Mouse (Mus musculus): ENCODE results near the gene Tcf20. TPM values are rescaled to one million over a fixed set of nuclear protein-coding genes. Genes with fewer than 3 reads are reported as not detected.

Gene Tcf20
- total and polyA plus RNA-seq, 3 experiments, result 34.7 to 92.0 (median 91.8) TPM

DNA sequence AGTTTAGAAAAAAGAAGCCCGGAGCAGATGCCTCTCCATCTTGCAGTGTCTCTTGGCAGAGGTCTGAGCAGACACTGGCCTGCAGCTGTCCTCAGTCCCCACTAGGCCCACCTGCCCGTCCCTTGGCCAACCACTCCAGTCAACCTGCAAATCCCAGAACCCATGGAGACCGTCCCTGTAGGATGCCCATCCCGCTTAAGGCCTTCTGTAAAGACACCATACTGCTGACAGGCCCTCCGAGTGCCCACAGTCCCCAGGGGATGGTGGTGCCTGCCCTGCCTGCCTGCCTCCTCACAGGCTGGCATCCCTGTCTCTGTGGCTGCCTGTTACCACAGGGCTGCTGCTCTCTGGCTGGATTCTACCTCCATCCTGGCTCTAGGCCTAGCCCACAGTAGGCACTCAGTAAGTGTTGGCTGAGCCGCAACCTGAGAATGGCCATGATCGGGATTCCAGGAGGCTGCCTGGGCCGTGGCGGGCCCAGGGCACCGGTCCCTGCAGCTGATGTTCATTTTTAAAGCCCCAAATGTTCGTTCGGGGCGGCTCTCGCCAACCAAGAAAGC, 23.3 kb downstream of the Tcf20 start:
- Histone ChIP-seq H3K36me3 (ENCODE audit: control insufficient read depth in 1 of 2, insufficient read depth in 2 of 2, low read length in 2 of 2) (no peaks in the 10 kb centered on the region), H3K27me3 (ENCODE audit: control insufficient read depth in 1 of 2, insufficient read depth in 2 of 2, low read length in 2 of 2) (no peaks in the 10 kb centered on the region), H3K4me1 (ENCODE audit: control insufficient read depth in 1 of 2, insufficient read depth in 2 of 2, low read length in 2 of 2) (no peaks in the 10 kb centered on the region), H3K4me3 (ENCODE audit: control insufficient read depth in 1 of 2, insufficient read depth in 1 of 2, low read depth in 2 of 2, low read length in 2 of 2) (no peak overlapping the region), H3K9ac (ENCODE audit: control insufficient read depth, low read depth, low read length, poor library complexity, severe bottlenecking) (no peak overlapping the region), H3K9me3 (replicated peaks; ENCODE audit: insufficient read depth, low read length) (no peaks in the 10 kb centered on the region), H3K79me2 (ENCODE audit: control insufficient read depth, insufficient read depth, low read length, poor library complexity) (no peaks in the 10 kb centered on the region), H3K27ac (ENCODE audit: control insufficient read depth, low read depth, low read length) (no peak overlapping the region)
- TF ChIP-seq CTCF (IDR thresholded peaks at IDR 0.05 in 2 of 3, conservative IDR thresholded peaks at IDR 0.05 in 1 of 3; ENCODE audit: control insufficient read depth in 1 of 3, insufficient read depth in 1 of 3, low read depth in 2 of 3, low read length in 3 of 3, poor library complexity in 1 of 3, severe bottlenecking in 1 of 3), result no peak
- TF ChIP-seq ELF1 (IDR thresholded peaks at IDR 0.05; ENCODE audit: low read depth, low read length), result no peak
- TF ChIP-seq TAL1 (IDR thresholded peaks at IDR 0.05; ENCODE audit: low read length), result no peak
- no peak for TF ChIP-seq BHLHE40 (IDR thresholded peaks at IDR 0.05; ENCODE audit: borderline replicate concordance, low read depth, low read length)
- no peak for TF ChIP-seq CHD1 (IDR thresholded peaks at IDR 0.05; ENCODE audit: low read depth, low read length)
- TF ChIP-seq GABPA (IDR thresholded peaks at IDR 0.05; ENCODE audit: low read depth, low read length), result no peak
- no peak for TF ChIP-seq KAT2A (conservative IDR thresholded peaks at IDR 0.05; ENCODE audit: low read depth, low read length)
- TF ChIP-seq GATA1 (IDR thresholded peaks at IDR 0.05; ENCODE audit: low read depth, low read length), result no peak
- TF ChIP-seq RAD21 (IDR thresholded peaks at IDR 0.05; ENCODE audit: low read depth, low read length), result no peak
- no peak for TF ChIP-seq E2F4 (IDR thresholded peaks at IDR 0.05; ENCODE audit: borderline replicate concordance, low read depth, low read length)
- TF ChIP-seq USF1 (IDR thresholded peaks at IDR 0.05; ENCODE audit: low read depth, low read length), result no peak
- no peak for TF ChIP-seq ZMIZ1 (IDR thresholded peaks at IDR 0.05; ENCODE audit: low read depth, low read length)
- TF ChIP-seq ZKSCAN1 (IDR thresholded peaks at IDR 0.05; ENCODE audit: low read depth, low read length), result no peak
- TF ChIP-seq TBP (IDR thresholded peaks at IDR 0.05; ENCODE audit: low read depth, low read length), result no peak
- no peak for DNase-seq (ENCODE audit: low read depth, low spot score)

DNA sequence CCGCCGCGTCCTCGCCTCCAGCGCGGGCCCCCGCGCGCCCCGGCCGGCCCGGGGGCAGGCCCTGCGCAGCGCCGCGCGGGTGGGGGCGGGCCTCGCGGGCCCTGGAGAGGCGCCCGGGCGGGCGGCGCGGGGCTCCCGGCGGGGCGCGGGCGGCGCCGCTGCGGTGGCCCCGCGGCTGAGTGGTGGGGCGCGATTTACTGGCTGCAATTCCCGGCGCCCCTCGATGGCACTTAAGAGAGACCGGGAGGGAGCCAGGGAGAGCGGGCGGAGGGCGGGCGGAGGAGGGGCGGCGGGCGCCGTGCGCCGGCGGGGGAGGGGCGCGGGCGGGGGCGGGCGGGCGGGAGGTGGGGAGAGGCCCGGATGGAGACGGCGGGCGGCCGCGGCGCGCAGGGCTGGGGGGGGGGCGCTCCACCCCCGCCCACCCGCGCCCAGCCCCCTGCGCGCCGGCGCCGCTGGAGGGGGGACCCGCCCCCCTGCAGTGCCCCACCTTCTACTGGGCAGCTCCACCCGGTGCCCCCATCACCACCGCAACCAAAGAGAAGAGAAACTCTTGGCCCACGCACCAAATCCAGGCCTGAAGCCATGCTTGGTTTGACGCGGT, 24.0 kb downstream of the Tcf20 start:
- no peaks in the 10 kb centered on the region for H3K9me3 ChIP-seq (replicated peaks; ENCODE audit: insufficient read depth, low read length)
- no peak overlapping the region for H3K9ac ChIP-seq (ENCODE audit: control insufficient read depth, low read depth, low read length, poor library complexity, severe bottlenecking)
- DNase-seq (ENCODE audit: low read depth, low spot score), result no peak
- no peaks in the 10 kb centered on the region for H3K4me1 ChIP-seq (ENCODE audit: control insufficient read depth in 1 of 2, insufficient read depth in 2 of 2, low read length in 2 of 2)
- no peaks in the 10 kb centered on the region; a peak in 1 of 4 replicates for H3K27me3 ChIP-seq (ENCODE audit: control insufficient read depth in 1 of 2, insufficient read depth in 2 of 2, low read length in 2 of 2)
- H3K4me3 ChIP-seq (ENCODE audit: control insufficient read depth in 1 of 2, insufficient read depth in 1 of 2, low read depth in 2 of 2, low read length in 2 of 2), result no peak overlapping the region
- H3K79me2 ChIP-seq (ENCODE audit: control insufficient read depth, insufficient read depth, low read length, poor library complexity), result no peaks in the 10 kb centered on the region
- TF ChIP-seq SMC3 (IDR thresholded peaks at IDR 0.05; ENCODE audit: low read depth, low read length) (no peak), POLR2AphosphoS5 (IDR thresholded peaks at IDR 0.05; ENCODE audit: borderline replicate concordance, low read depth, low read length) (no peak), MAFK (IDR thresholded peaks at IDR 0.05; ENCODE audit: borderline replicate concordance, low read depth, low read length) (no peak), TCF12 (IDR thresholded peaks at IDR 0.05; ENCODE audit: low read depth, low read length) (no peak), CTCF (IDR thresholded peaks at IDR 0.05 in 2 of 3, conservative IDR thresholded peaks at IDR 0.05 in 1 of 3; ENCODE audit: control insufficient read depth in 1 of 3, insufficient read depth in 1 of 3, low read depth in 2 of 3, low read length in 3 of 3, poor library complexity in 1 of 3, severe bottlenecking in 1 of 3) (no peak), MXI1 (IDR thresholded peaks at IDR 0.05; ENCODE audit: low read depth, low read length) (no peak), TBP (IDR thresholded peaks at IDR 0.05; ENCODE audit: low read depth, low read length) (no peak), E2F4 (IDR thresholded peaks at IDR 0.05; ENCODE audit: borderline replicate concordance, low read depth, low read length) (no peak), EP300 (IDR thresholded peaks at IDR 0.05; ENCODE audit: low read depth in 1 of 2, low read length in 2 of 2) (no peak), SIN3A (IDR thresholded peaks at IDR 0.05; ENCODE audit: low read length) (no peak), NELFE (IDR thresholded peaks at IDR 0.05; ENCODE audit: low read depth, low read length) (no peak), NRF1 (IDR thresholded peaks at IDR 0.05; ENCODE audit: insufficient read depth, low read depth, low read length, poor library complexity, severe bottlenecking) (no peak), UBTF (IDR thresholded peaks at IDR 0.05; ENCODE audit: borderline replicate concordance, insufficient read depth, low read depth, low read length) (no peak), ZNF384 (IDR thresholded peaks at IDR 0.05; ENCODE audit: low read depth, low read length) (no peak), USF2 (IDR thresholded peaks at IDR 0.05; ENCODE audit: borderline replicate concordance in 1 of 2, insufficient read depth in 1 of 2, low read depth in 1 of 2, low read length in 2 of 2) (no peak), GATA1 (IDR thresholded peaks at IDR 0.05; ENCODE audit: low read depth, low read length) (no peak), CHD2 (IDR thresholded peaks at IDR 0.05; ENCODE audit: low read length) (no peak), GABPA (IDR thresholded peaks at IDR 0.05; ENCODE audit: low read depth, low read length) (no peak), MEF2A (IDR thresholded peaks at IDR 0.05; ENCODE audit: extremely low read depth, insufficient replicate concordance, low read depth, low read length, poor library complexity, severe bottlenecking) (no peak), RAD21 (IDR thresholded peaks at IDR 0.05; ENCODE audit: low read depth, low read length) (no peak)
- no peaks in the 10 kb centered on the region for H3K36me3 ChIP-seq (ENCODE audit: control insufficient read depth in 1 of 2, insufficient read depth in 2 of 2, low read length in 2 of 2)
- no peak overlapping the region for H3K27ac ChIP-seq (ENCODE audit: control insufficient read depth, low read depth, low read length)

Measured in MEL (cell line).